Mouse (Mus musculus): Measurements from ENCODE around the gene Mphosph9. TPM values are rescaled to one million over a fixed set of nuclear protein-coding genes. Genes with fewer than 3 reads are reported as not detected.
A peak's percentile ranks its signal among the peaks of the same experiment; 100 is the strongest.
"Not testable (repeated sequence)": the region's sequence is repeated elsewhere in the genome, so short reads cannot be mapped to it uniquely, and the experiment has no call there.

Mphosph9 gene
- total RNA-seq, 2 experiments from 2014 or later: 24.7 TPM

DNA sequence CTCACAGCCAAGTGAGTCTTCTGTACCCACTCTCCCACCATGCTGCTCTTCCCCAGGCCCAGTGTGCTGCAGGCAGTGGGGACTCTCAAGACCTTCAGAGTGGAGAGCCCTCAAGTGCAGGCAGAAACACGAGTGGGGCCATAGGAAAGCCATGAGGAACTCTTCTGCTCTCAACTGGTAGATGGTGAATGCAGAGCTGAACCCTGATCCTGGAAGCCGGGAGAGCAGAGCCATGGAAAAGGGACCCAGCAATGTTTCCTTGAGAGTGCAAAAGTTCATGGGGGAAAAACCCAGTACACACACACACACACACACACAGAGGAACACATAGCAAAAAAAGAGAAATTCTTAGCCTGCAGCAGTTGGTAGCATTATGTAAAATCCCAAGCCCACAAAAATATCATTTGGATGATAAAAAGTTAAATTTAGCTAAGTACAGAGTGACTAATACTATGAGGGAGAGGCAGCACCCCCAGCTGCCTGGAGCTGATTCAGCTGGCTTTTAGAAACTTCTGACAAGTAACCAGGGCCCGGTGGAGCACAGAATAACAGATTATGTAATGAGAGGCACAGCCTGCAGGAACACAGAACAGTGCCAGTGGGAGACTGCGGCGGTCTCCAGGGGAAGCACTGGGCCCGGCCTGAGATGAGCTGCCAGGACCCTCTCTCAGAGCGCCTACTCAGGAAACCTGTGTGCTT lies 106.6 kb downstream of the Mphosph9 start:
- ATAC-seq (replicated peaks; ENCODE audit: low FRiP score, low TSS enrichment, poor library complexity, severe bottlenecking): no peak

DNA sequence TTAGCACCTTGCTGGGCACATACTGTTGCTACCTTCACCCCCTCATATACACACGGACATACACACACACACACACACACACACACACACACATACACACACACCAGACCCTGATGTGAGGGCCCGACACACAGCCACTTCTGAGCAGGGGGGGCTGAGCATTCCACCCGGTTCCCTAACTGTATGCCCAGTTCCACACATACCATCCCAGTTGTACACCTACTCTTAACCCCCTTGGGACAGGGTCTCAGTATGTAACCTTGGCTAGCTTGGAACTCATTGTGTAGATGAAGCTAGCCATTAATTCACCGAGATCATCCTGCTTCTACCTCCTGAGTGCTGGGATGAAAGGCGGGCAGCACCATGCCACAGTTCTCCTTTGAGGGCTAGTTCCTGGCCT lies 107.2 kb downstream of the Mphosph9 start:
- no peak for ATAC-seq (replicated peaks; ENCODE audit: low FRiP score, low TSS enrichment, poor library complexity, severe bottlenecking)

DNA sequence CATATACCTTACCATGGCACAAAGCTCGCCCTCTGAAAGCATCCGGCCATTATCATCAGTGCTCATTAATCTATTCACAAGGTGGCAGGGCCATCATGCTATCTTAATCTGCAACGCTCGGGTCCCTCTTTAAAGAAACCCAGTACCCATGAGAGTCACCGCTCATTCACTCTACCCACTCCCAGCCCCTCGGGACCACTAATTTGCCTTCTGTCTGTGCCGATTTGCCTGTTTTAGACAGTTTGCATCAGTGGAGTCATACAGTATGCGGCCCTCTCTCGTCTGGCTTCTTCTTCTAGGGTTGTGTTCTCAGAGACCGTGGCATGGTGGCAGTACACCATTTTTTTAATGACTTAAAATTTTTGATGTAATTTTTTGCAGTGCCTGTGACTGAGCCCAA lies 108.3 kb downstream of the Mphosph9 start:
- no peak for ATAC-seq (replicated peaks; ENCODE audit: low FRiP score, low TSS enrichment, poor library complexity, severe bottlenecking)

DNA sequence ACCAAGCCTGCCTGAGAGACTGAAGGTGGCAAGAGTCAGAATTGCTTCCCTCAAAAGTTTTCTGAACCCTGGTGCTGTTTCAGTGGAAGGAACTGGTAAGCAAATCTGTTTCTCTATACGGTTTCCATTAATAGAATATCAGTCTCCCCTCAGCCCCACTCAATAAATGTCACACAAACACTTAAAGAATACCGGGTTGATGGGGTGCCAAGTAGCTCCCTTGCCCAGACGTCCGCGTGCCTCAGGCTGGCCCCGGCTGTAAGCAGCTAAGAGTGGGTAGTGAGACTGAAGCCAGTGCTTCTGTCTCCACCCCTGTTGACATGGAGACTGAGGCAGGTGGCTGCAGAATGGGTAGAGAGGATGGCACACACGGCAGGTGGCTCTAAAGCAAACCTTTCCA lies 108.8 kb downstream of the Mphosph9 start:
- no peak for ATAC-seq (replicated peaks; ENCODE audit: low FRiP score, low TSS enrichment, poor library complexity, severe bottlenecking)

DNA sequence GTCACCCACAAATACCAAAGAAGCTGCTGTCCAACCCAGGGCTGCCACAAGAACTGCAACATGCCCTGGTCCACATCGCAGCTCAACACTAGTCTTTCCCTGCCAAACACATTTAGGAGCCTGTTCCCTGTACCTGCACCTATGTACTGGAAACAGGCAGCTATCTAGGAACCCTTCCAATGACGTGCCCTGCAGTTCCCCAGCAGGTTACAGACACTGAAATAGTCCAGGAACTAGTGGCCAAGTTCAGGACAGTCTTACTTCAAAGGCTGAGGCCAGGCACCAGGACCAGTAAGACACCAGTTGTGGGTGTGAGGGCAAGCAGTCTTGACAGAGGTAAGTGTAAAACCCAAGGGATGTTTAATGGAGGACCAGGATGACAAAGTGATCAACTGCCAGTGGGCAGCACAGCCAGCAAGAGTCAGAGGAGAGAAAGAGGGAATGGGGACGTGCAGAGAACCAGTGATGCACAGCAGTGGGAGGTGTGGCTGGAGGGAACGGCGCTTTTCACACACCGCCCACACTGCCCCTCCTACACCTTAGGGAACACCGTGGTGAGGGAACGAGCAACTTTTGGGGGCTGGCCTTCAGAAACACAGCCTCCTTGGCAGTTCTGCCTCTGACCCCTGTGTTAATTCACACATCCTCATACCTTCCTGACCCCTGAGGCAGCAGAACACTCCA lies 110.1 kb downstream of the Mphosph9 start:
- ATAC-seq (replicated peaks; ENCODE audit: low FRiP score, low TSS enrichment, poor library complexity, severe bottlenecking): no peak

DNA sequence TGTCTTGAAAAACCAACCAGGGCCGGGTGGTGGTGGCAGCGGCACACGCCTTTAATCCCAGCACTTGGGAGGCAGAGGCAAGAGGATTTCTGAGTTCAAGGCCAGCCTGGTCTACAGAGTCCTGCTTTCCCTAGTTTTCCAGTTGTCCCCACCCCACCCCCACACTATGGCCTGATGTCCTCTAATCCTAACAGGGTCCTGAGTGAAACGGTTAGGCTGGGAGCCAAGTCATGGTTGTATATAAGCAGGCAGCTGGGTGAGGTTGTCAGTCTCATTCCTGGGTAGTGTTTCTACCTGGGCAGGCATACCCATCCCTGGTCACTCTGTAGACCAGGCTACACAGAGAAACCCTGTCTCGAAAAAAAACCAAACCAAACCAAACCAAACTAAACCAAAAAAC lies 110.7 kb downstream of the Mphosph9 start:
- not testable (repeated sequence) for ATAC-seq (replicated peaks; ENCODE audit: low FRiP score, low TSS enrichment, poor library complexity, severe bottlenecking)

DNA sequence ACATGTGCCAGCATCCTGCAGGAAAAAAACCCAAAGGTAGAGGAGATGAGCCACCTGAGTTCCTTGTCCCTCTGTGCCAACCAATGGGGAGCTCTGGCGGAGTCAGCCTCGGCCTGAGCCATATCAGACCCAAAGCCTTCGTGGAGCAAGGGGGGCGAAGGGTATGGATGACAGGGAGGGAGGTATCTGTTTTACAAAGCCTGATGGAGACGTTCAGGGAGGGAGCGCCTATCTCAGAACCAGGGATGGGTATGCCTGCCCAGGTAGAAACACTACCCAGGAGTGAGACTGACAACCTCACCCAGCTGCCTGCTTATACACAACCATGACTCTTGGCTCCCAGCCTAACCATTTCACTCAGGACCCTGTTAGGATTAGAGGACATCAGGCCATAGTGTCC lies 111.4 kb downstream of the Mphosph9 start:
- ATAC-seq (replicated peaks; ENCODE audit: low FRiP score, low TSS enrichment, poor library complexity, severe bottlenecking): no peak

DNA sequence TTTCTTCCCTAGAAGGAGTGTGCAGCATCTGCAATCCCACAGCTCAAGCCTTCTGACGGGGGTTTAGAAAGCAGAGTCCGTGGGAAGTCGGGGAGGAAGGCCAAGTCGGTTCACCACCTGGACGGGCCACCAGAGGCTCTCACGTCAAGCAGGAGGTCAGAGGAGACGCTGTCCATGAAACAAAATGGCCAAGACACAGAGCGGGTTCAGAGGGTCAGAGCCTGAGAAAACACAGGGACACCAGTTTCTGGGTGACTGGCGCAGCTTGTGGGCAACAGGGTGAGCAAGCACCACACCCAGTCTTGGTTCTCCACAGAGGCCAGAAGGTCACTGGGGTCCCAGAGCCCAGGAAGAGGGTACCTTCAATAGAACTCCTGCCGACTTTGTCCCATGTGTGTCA lies 112.1 kb downstream of the Mphosph9 start:
- no peak for ATAC-seq (replicated peaks; ENCODE audit: low FRiP score, low TSS enrichment, poor library complexity, severe bottlenecking)

DNA sequence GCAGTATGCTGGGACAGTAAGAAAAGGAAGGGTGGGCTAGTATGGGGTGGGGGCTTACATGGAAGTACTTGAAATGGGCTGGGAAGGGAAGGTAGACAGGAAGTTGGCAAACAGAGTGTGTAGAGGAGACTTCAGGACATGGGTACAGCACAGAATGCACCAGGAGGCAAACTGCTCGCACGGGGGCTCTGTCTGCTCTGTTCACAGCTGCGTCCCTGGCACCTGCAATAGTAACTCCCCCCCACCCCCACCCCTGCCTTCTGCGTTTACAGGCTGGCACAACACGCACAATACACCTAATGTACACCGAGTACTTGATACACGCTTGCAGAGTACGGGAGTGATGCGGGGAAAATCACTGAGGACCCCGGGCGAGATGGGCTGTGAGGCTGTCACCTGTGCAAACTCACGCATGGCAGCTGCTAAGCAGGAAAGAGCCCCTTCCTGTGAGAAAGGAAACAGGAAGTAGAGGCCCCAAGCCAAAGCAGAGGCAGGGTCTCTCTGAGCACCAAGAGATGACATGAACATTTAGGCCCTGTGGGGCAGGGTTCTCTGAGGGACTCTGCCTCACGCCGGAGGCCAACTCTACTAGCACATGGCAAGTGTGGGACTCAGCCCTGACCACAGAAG lies 113.1 kb downstream of the Mphosph9 start:
- ATAC-seq (replicated peaks; ENCODE audit: low FRiP score, low TSS enrichment, poor library complexity, severe bottlenecking): no peak

DNA sequence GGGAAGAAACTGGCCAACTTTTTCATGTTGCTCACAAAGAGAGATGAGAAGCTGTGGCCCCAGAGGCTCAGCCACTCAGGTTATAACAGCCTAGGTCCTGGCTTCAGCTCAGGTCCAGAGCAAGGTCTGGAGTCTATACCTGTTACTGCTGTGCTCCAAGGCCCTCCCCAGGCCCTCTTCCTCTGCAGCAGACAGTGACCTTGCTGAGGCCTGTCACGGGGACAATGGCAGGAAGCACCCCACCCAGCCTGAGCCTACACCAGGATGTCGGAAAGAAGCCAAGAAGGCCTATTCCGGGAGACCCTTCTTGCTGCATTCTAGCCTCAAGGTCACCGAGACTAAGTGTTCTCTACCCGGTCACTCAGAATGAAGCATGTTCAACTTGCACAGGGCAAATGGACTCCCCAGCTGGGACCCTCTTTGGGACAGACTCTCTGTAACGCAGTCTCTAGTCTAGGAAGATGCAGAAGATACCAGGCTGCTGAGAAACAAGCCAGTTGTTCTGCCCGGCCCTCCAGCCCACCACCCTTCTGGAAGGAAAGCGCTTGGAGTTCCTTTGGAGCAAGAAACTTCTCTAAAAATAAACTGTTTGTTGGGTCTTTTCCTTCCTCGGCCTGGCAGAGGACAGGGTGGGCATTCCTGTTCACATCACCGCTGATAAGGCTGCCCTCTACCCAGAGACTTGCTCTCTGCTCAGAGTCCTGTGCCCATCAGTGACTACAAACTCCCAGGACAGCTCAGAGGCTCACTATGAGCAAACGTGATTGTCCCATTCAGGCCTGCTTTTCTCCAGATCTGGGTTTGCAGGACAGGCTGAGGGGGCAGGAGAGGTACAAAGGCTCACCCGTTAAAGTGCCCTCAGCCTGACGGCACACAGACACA lies 113.9 kb downstream of the Mphosph9 start:
- no peak for ATAC-seq (replicated peaks; ENCODE audit: low FRiP score, low TSS enrichment, poor library complexity, severe bottlenecking)

DNA sequence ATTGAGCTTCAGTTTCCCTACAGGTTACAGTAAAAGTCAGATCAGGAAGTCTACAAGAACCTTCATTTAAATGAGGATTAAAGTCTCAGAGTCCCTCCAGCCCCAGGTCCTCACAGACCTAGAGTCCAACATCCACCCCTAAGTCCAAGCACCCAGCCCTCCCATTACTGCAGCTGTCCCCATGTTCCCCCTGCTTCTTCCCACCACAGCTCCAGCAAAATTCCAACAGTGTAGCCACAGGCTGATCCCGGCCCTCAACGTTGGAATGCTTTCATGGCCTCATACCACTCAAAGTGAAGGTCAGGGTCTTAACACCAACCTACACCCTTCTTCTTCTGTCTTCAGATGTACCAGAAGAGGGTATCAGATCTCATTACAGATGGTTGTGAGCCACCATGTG lies 116.1 kb downstream of the Mphosph9 start:
- no peak for ATAC-seq (replicated peaks; ENCODE audit: low FRiP score, low TSS enrichment, poor library complexity, severe bottlenecking)

DNA sequence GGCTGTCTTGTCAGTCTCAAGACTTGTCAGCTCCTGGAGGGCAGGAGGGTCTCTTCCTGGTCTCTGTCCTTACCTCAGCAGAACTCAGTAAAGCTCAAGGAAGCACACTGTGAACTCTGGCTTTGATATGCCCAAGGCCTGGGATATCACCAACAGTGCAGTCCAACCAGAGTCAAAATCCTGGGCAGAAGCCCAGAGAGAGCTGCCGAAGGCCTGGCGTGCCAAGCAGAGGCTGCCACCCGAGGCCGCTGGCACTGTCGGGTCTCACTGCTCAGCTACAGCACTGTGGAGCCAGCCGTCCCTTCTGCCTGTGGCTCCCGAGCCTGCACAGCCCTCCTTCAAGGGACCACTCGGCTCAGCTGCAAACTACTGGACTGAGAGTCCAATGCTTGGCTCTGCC lies 116.5 kb downstream of the Mphosph9 start:
- no peak for ATAC-seq (replicated peaks; ENCODE audit: low FRiP score, low TSS enrichment, poor library complexity, severe bottlenecking)

DNA sequence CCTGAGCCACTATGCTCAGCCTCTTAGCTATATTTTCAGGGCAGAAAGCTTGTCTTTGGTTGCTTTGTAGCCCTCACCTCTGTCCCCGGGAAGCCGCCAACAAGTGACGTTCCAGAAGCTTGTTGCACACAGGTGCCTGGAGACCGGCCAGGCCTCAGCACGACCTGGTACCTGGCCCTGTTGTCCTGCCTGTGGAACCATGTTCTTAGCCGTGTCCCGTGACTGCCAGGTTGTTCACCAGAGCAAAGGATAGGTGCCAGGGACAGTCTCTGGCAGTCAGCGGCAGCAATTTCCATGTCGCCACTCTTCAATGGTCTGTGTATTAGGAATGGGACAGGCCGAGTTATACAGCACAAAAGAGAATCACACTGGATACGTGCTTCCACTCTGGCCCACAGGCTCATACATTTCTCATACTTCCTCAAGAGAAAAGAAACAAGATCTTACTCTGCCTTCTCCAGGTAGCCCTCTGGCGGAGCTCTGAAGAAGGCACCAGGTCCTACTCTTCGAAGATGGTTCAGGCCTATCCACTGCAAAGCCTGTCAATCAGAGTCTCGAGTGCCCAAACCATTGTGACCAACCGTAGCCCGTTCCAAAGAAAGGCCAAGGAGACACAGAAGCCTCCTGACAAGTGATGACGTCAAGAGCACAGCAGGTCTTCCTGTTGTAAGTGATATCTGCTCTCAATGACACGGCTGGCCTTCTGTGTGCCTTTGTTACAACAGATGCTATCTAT lies 117.3 kb downstream of the Mphosph9 start:
- ATAC-seq (replicated peaks; ENCODE audit: low FRiP score, low TSS enrichment, poor library complexity, severe bottlenecking): 0 out of 2 replicates have a peak, but pooled peaks have one; percentile 27

DNA sequence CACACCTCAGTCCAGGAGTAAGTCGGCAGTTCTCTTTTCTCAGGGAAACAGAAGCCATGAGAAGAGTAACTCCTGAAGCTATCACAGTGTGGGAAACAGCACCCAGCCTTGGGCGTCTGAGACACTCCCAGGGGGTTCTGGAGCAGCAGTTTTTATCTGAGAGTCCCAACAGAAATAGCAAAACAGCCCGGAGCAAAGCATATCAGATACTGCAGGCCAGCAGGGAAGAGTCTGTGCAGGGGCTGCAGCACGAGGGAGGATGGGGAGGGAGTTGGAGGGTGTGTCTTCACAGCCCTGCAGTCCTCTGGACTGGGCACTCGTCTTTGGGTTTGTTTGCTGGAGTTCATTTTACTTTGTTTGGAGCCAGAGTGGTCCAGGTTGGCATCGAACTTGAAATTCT lies 117.9 kb downstream of the Mphosph9 start:
- ATAC-seq (replicated peaks; ENCODE audit: low FRiP score, low TSS enrichment, poor library complexity, severe bottlenecking): peak; percentile 71

DNA sequence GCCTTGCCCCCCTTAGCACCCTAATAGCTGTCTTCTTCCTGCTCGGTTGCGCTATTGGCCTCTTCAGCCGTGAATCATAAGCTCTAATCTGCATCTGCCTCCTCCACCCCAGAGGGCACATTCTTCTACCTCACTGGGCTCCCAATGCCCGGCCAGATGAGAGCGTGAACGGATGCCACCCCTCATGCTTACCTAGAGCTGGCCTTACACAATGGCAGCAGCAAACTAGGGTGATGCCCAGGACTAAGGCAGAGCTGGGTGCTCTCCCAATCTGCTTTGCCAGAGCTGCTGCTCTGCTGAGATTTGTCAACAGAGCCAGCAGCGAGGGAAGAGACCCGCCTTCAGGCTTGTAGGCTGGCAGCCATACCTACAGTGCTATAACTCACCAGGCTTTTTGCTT lies 119.7 kb downstream of the Mphosph9 start:
- no peak for ATAC-seq (replicated peaks; ENCODE audit: low FRiP score, low TSS enrichment, poor library complexity, severe bottlenecking)

DNA sequence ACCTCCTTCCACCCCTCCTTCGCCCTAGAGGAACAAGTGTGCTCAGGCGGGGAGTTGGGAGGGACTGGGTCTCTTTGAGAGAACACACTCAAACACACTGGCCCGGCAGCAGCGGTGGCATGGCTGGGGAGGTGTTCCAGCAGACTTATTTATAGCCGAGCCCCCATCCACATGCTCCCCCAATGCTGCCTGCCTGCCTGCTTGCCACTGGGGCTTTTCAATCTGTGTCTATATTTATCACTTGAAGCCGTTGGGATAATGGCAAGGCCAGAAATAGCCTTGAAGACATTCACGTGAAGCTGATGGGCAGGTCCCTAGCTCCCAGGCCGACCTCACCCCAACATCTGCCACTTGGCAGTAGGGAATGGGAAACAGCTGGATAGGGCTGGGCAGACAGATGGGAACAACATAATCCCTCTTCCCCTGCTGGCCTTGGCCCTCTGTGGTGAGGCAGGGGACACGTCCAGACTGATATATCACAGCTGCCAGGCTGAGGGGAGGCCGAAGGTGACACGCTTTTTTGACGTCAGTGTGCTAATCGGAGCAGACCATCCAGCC lies 121.2 kb downstream of the Mphosph9 start:
- no peak for ATAC-seq (replicated peaks; ENCODE audit: low FRiP score, low TSS enrichment, poor library complexity, severe bottlenecking)

DNA sequence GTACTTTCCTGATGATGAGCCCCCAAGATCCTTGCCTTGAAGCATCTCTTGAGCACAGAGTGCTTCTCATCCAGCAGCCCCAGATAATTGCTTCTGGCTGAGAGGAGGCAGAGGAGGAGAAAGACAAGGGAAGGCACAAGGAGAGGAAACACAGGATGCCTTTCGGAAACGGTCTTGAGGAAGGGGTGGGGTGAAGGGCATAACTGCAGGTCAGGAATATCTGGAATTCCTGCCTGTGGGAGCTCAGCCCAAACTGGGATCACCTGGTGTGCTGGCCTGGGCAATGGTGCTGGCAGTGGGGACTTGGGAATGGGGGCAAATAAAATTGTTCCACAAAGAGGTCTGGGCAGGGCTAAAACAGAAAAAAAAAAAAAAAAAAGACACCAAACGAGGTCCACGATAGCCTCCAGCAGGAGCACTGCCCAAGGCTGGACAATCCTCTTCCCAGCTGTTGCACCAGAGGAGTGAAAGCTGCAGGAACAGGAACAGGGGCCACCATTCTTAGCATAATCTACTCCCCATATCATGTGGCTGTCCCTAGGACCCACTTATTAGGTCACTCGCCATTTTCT lies 121.9 kb downstream of the Mphosph9 start:
- ATAC-seq (replicated peaks; ENCODE audit: low FRiP score, low TSS enrichment, poor library complexity, severe bottlenecking): no peak

DNA sequence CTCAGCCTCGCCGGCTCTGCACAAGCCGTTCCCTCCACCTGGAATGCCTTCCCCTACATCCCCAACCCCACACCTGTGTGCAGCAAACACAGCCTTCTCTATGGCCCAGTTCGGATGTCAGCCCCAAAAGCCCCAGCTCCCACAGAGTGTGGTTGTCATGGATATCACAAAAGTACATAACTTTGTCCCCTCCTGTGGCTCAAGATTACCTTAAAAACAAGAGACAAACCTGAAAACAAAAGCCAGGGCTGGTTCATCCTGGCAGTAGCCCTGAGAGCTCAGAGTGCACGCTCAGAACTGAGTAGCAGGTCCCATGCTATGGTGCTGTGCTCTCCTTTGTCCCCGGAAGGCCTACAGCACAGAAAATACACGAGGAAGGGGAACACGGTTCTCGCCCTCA lies 122.6 kb downstream of the Mphosph9 start:
- no peak for ATAC-seq (replicated peaks; ENCODE audit: low FRiP score, low TSS enrichment, poor library complexity, severe bottlenecking)
